Mouse (Mus musculus): ENCODE data around the gene Krt8. TPM values are rescaled to one million over a fixed set of nuclear protein-coding genes. Genes with fewer than 3 reads are reported as not detected.

The Krt8 gene
- polyA plus RNA-seq (2016; fragmentation: Nextera tagmentation; extraction: Ambion mirVana) = 20.1 and 27.2 TPM in 2 replicates

- no peaks in the 10 kb centered on the region for H3K9me3 ChIP-seq (replicated peaks)
- no peak within 1 kb of the TSS for H3K27ac ChIP-seq (ENCODE audit: poor library complexity, severe bottlenecking)
- peaks cover 44% of the 10 kb centered on the region for H3K27me3 ChIP-seq (replicated peaks)
- peak within 1 kb of the TSS; percentile 73 for H3K9ac ChIP-seq
- H3K4me3 ChIP-seq = peak within 1 kb of the TSS; percentile 50
- peak within 1 kb of the TSS; percentile 70 for H3K4me2 ChIP-seq
- WGBS = 14% methylated on average over 11 of the region's 11 CpGs
- ATAC-seq (ENCODE audit: insufficient number of reproducible peaks, low FRiP score) = no peak
- H3K4me1 ChIP-seq (replicated peaks) = peaks cover 19% of the 10 kb centered on the region
- H3K36me3 ChIP-seq = no peaks in the 10 kb centered on the region
Measured at GRCm38 (mm10) chr15:102004189-102004588, at the start of gene Krt8. Gene Krt8, minus strand, starts transcription at chr15:102004482.

- Histone ChIP-seq H3K4me2 (peak overlapping the region; percentile 83), H3K27ac (ENCODE audit: poor library complexity, severe bottlenecking) (no peak overlapping the region), H3K9ac (peak overlapping the region; percentile 72), H3K4me3 (peak overlapping the region; percentile 52), H3K9me3 (replicated peaks) (no peaks in the 10 kb centered on the region), H3K36me3 (no peaks in the 10 kb centered on the region), H3K27me3 (replicated peaks) (no peaks in the 10 kb centered on the region), H3K4me1 (replicated peaks) (no peaks in the 10 kb centered on the region)
- WGBS = under 1% methylated on average over 27 of the region's 33 CpGs
- 0 out of 2 replicates have a peak, but pooled peaks have one; percentile 51 for ATAC-seq (ENCODE audit: insufficient number of reproducible peaks, low FRiP score)
Measured at GRCm38 (mm10) chr15:102051920-102052683, 47.8 kb upstream of the Krt8 start.

- H3K4me3 ChIP-seq = no peak overlapping the region
- H3K4me2 ChIP-seq = no peak overlapping the region
- no peaks in the 10 kb centered on the region for H3K36me3 ChIP-seq
- ATAC-seq (ENCODE audit: insufficient number of reproducible peaks, low FRiP score) = no peak
- H3K27ac ChIP-seq (ENCODE audit: poor library complexity, severe bottlenecking) = no peak overlapping the region
- no peaks in the 10 kb centered on the region for H3K27me3 ChIP-seq (replicated peaks)
- no peaks in the 10 kb centered on the region for H3K9me3 ChIP-seq (replicated peaks)
- no peaks in the 10 kb centered on the region for H3K4me1 ChIP-seq (replicated peaks)
- no peak overlapping the region for H3K9ac ChIP-seq
Measured at GRCm38 (mm10) chr15:102049871-102050270, 45.6 kb upstream of the Krt8 start.

GRCm38 (mm10) chr15:102048006-102048405 is 43.7 kb upstream of the Krt8 start:
- 77% methylated on average over 6 of the region's 6 CpGs for WGBS
- Histone ChIP-seq H3K4me3 (no peak overlapping the region), H3K9me3 (replicated peaks) (no peaks in the 10 kb centered on the region), H3K27ac (ENCODE audit: poor library complexity, severe bottlenecking) (no peak overlapping the region), H3K4me1 (replicated peaks) (no peaks in the 10 kb centered on the region), H3K4me2 (no peak overlapping the region), H3K9ac (no peak overlapping the region), H3K36me3 (no peaks in the 10 kb centered on the region), H3K27me3 (replicated peaks) (no peaks in the 10 kb centered on the region)
- no peak for ATAC-seq (ENCODE audit: insufficient number of reproducible peaks, low FRiP score)

- no peaks in the 10 kb centered on the region for H3K27me3 ChIP-seq (replicated peaks)
- H3K27ac ChIP-seq (ENCODE audit: poor library complexity, severe bottlenecking) = no peak overlapping the region
- H3K9me3 ChIP-seq (replicated peaks) = no peaks in the 10 kb centered on the region
- H3K4me3 ChIP-seq = no peak overlapping the region
- H3K4me2 ChIP-seq = no peak overlapping the region
- no peak overlapping the region for H3K9ac ChIP-seq
- WGBS = 59% methylated on average over 10 of the region's 10 CpGs
- H3K4me1 ChIP-seq (replicated peaks) = no peaks in the 10 kb centered on the region
- no peaks in the 10 kb centered on the region for H3K36me3 ChIP-seq
- no peak for ATAC-seq (ENCODE audit: insufficient number of reproducible peaks, low FRiP score)
Measured at GRCm38 (mm10) chr15:102045691-102046090, 41.4 kb upstream of the Krt8 start.

GRCm38 (mm10) chr15:102044745-102045144 is 40.5 kb upstream of the Krt8 start:
- Histone ChIP-seq H3K27me3 (replicated peaks) (no peaks in the 10 kb centered on the region), H3K4me2 (no peak overlapping the region), H3K4me3 (no peak overlapping the region), H3K27ac (ENCODE audit: poor library complexity, severe bottlenecking) (no peak overlapping the region), H3K9me3 (replicated peaks) (no peaks in the 10 kb centered on the region), H3K9ac (no peak overlapping the region), H3K4me1 (replicated peaks) (no peaks in the 10 kb centered on the region), H3K36me3 (no peaks in the 10 kb centered on the region)
- WGBS = 74% methylated on average over 3 of the region's 3 CpGs
- ATAC-seq (ENCODE audit: insufficient number of reproducible peaks, low FRiP score) = no peak

GRCm38 (mm10) chr15:102041951-102042350 is 37.7 kb upstream of the Krt8 start:
- Histone ChIP-seq H3K9me3 (replicated peaks) (no peaks in the 10 kb centered on the region), H3K36me3 (no peaks in the 10 kb centered on the region), H3K9ac (no peak overlapping the region), H3K27ac (ENCODE audit: poor library complexity, severe bottlenecking) (no peak overlapping the region), H3K27me3 (replicated peaks) (no peaks in the 10 kb centered on the region), H3K4me2 (no peak overlapping the region), H3K4me3 (no peak overlapping the region), H3K4me1 (replicated peaks) (no peaks in the 10 kb centered on the region)
- ATAC-seq (ENCODE audit: insufficient number of reproducible peaks, low FRiP score) = no peak
- WGBS = 64% methylated on average over 7 of the region's 7 CpGs

- Histone ChIP-seq H3K4me3 (no peak overlapping the region), H3K4me1 (replicated peaks) (no peaks in the 10 kb centered on the region), H3K9me3 (replicated peaks) (no peaks in the 10 kb centered on the region), H3K36me3 (no peaks in the 10 kb centered on the region), H3K27me3 (replicated peaks) (no peaks in the 10 kb centered on the region), H3K9ac (no peak overlapping the region), H3K4me2 (no peak overlapping the region), H3K27ac (ENCODE audit: poor library complexity, severe bottlenecking) (no peak overlapping the region)
- ATAC-seq (ENCODE audit: insufficient number of reproducible peaks, low FRiP score) = no peak
- WGBS = 72% methylated on average over 4 of the region's 4 CpGs
Measured at GRCm38 (mm10) chr15:102040277-102040676, 36.0 kb upstream of the Krt8 start.

- no peak overlapping the region for H3K9ac ChIP-seq
- peaks cover 12% of the 10 kb centered on the region for H3K4me1 ChIP-seq (replicated peaks)
- H3K4me2 ChIP-seq = no peak overlapping the region
- no peak overlapping the region for H3K4me3 ChIP-seq
- no peaks in the 10 kb centered on the region for H3K27me3 ChIP-seq (replicated peaks)
- H3K9me3 ChIP-seq (replicated peaks) = no peaks in the 10 kb centered on the region
- H3K27ac ChIP-seq (ENCODE audit: poor library complexity, severe bottlenecking) = no peak overlapping the region
- ATAC-seq (ENCODE audit: insufficient number of reproducible peaks, low FRiP score) = no peak
- no peaks in the 10 kb centered on the region for H3K36me3 ChIP-seq
- WGBS = 50% methylated on average over 16 of the region's 16 CpGs
Measured at GRCm38 (mm10) chr15:102034121-102035053, 30.1 kb upstream of the Krt8 start.

- Histone ChIP-seq H3K36me3 (no peaks in the 10 kb centered on the region), H3K4me2 (peak within 1 kb of the TSS; percentile 81), H3K9me3 (replicated peaks) (no peaks in the 10 kb centered on the region), H3K4me1 (replicated peaks) (peaks cover 37% of the 10 kb centered on the region), H3K9ac (peak within 1 kb of the TSS; percentile 71), H3K27ac (ENCODE audit: poor library complexity, severe bottlenecking) (no peak within 1 kb of the TSS), H3K27me3 (replicated peaks) (no peaks in the 10 kb centered on the region; the same call in 1 of the 2 replicates), H3K4me3 (peak within 1 kb of the TSS; percentile 56)
- under 1% methylated on average over 28 of the region's 28 CpGs for WGBS
- ATAC-seq (ENCODE audit: insufficient number of reproducible peaks, low FRiP score) = no peak
Measured at GRCm38 (mm10) chr15:102028040-102028439, 23.8 kb upstream of the Krt8 start, which contains the start of gene Krt18. Gene Krt18, plus strand, starts transcription at chr15:102028180.

GRCm38 (mm10) chr15:102026430-102026829 is 22.1 kb upstream of the Krt8 start:
- Histone ChIP-seq H3K9ac (no peak overlapping the region), H3K4me1 (replicated peaks) (peaks cover 37% of the 10 kb centered on the region), H3K4me3 (no peak overlapping the region), H3K4me2 (peak overlapping the region; percentile 65), H3K27ac (ENCODE audit: poor library complexity, severe bottlenecking) (no peak overlapping the region), H3K27me3 (replicated peaks) (no peaks in the 10 kb centered on the region; the same call in 1 of the 2 replicates), H3K36me3 (no peaks in the 10 kb centered on the region), H3K9me3 (replicated peaks) (no peaks in the 10 kb centered on the region)
- ATAC-seq (ENCODE audit: insufficient number of reproducible peaks, low FRiP score) = no peak
- 15% methylated on average over 12 of the region's 12 CpGs for WGBS

All from heart, embryonic 12.5 days (tissue).